Mouse (Mus musculus) T-helper 17 cell (primary cell): ENCODE measurements around the gene Trim39.

Source experiments
- in situ Hi-C, 2 experiments: fragments of 300-600 bp; cut with MboI, MseI; formaldehyde crosslinking; loops; 1 replicate in 1 of 2; 2 replicates in 1 of 2; pipeline ENCODE4 v1.15.1; 2025; ENCODE audit warnings: high pct_unique_total_duplicates in 2 of 2

The Trim39 gene

GRCm38 (mm10) chr17:36271586-36272256 is at the start of gene Trim39:
Gene Trim39 (minus strand): TSS chr17:36272247.
- in situ Hi-C loops: loop anchor here in 1 of 2 experiments (5.0 to 25.0 kb wide), 2 partner anchors 681 to 1684 kb away; partner anchors contain the start of genes Ager, Gpsm3, Pbx2 and Ppp1r11

DNA sequence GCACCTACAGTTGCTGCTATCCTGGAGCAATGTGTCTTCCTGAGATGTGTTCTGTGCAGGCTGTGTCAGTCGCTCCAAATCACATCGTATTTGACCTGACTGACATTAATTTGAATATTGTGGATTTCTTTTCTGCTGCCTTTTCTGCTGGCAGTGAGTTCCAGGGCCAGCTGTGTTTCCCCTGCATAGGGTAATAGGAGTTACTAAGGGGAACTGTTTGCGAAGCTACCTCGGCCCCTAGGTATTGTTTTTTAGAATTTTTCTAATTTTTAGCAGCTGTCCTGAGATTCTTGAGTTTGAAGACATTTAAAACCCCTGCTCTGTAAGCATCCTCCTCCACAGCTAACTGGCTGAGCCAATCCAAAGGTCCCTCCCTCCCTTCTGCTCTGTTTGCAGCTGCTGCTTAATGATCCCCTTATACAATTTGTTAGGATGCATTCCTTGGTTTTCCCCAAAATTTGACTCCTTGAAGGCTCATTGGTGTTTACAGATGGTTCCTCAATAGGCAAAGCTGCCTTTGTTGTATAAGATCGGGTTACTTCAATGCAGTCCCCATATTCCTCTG is 43.7 kb upstream of the Trim39 start:
- in situ Hi-C loops: loop anchor here in 1 of 2 experiments (10.0 kb wide), 1 partner anchor 99 kb away; no protein-coding TSS in a partner anchor

- in situ Hi-C loops: loop anchor here in 1 of 2 experiments (10.0 kb wide), 1 partner anchor 100 kb away; no protein-coding TSS in a partner anchor
Observed at GRCm38 (mm10) chr17:36315041-36315688, 43.1 kb upstream of the Trim39 start.

GRCm38 (mm10) chr17:36314511-36314910 is 42.5 kb upstream of the Trim39 start:
- in situ Hi-C loops: loop anchor here (5.0 to 10.0 kb wide), 2 partner anchors 100 to 103 kb away; no protein-coding TSS in a partner anchor

DNA sequence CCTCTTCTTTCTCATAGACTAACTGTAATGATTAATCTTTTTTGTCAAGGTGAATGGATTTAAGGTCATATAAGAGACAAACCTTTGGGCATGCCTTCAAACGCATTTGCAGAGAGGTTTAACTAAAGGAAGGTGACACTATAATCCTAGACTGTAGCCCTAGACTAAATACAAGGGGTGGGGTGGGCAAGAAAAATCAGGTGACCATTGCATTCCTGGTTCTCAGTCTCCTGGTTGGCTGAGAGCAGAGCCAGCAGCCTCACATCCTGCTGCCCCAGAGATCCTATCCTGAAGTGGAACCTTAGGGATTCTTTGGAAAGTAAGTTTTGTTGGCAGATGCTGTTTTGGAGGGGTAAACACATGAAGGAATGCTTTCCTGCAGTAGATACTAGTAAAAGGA is 37.2 kb upstream of the Trim39 start:
- in situ Hi-C loops: loop anchor here (5.0 kb wide), 2 partner anchors 48 to 418 kb away; no protein-coding TSS in a partner anchor

DNA sequence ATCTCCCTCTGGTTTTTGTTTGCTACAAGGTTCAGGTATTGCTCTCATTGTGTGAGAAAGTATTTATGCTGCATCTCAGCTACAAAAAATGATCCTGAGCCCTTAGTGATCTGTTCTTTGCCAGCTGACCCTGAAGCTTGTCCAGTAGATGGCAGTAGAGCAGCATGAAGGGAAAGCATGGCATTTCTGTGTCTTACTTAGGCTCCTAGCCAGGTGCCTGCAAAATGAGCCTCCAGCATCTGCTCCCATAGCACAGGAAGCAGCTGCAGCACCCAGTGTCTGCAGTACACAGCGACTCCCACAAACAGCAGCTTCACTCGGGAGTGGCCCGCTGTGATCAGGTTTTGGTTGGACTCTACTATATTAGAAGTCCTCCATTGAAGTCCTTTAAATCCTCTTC is 36.8 kb upstream of the Trim39 start:
- in situ Hi-C loops: loop anchor here (5.0 kb wide), 2 partner anchors 48 to 418 kb away; no protein-coding TSS in a partner anchor

GRCm38 (mm10) chr17:36286390-36286789 is 14.3 kb upstream of the Trim39 start, which contains the start of gene H2-M10.2:
Gene H2-M10.2 (minus strand): TSS chr17:36286490.
- in situ Hi-C loops: no loop called here

DNA sequence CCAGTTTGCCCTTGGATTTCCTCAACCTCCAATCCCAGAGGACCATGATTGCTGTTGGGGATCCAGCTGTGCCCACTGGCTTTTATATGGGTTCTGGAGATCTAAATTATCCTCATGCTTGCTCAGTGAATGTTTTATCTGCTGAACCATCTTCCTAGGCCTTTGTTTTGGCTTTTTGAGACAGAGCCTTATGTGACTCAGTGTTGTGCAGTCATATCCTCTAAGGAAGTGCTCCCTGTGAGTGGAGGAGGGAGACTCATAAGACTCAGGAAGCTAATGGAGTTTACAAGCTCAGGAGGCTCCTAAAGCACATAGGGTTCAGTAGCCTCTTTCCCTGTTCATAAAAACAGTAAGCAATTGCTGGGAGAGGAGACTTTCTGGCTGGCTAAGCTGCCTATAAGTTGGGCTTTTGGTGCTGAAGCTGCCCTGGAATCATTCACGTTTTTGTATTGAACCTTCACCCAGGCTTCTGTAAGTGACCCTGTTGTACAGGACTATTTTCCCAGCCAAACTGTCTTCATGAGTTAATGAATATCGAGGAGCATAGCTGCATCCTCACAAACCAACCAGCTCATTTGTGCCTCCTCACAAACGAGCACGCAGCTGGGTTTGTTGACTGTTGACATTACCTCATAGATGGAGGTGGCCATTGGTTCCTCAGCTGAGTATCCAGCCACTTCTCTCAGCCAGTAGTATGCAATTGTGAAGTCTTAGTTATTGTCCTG is 9.6 kb upstream of the Trim39 start:
- in situ Hi-C loops: no loop called here

DNA sequence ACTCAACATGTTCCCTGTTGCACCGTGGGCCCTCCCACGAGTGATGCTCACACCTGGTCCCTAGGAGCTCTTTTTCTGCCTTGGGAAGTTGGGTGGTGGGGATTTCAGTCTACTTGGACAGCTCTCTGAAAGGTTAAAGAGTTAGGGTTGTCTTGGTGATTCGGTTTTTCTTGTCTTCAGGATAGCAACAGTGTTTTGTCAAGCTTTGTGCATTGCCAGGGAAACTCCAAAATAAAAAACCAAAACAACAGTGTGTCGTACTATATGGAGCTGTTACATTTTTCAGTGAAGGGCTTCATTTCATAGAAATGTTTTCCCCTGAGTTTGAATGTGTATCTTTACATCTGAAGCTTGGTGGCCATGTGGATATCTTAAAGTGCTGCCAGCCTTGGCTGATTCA is 2.7 kb upstream of the Trim39 start:
- in situ Hi-C loops: loop anchor here in 1 of 2 experiments (5.0 to 25.0 kb wide), 2 partner anchors 678 to 1687 kb away; partner anchors contain the start of genes Ager, Gpsm3, Pbx2 and Ppp1r11

DNA sequence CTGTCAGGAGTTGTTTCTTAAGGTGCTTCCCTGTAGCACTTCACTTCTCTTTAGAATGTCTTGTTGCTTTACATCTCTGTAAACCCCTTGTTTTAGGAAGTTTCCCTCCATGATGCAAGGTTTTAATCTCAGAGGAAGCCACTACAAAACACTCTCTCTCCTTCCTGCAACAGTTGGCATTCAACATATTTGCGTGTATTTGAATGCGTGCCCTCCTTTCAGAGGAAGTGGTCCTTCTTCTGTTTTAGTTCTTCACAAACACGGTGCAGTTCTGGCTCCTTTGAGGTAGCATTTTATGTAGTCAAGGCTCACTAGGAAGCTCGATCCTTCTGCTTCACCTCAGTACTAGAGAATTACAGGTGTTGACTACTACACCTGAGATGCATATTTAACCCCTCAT is 1.7 kb upstream of the Trim39 start:
- in situ Hi-C loops: loop anchor here in 1 of 2 experiments (5.0 to 25.0 kb wide), 2 partner anchors 679 to 1686 kb away; partner anchors contain the start of genes Ager, Gpsm3, Pbx2 and Ppp1r11

- in situ Hi-C loops: loop anchor here in 1 of 2 experiments (5.0 to 25.0 kb wide), 2 partner anchors 679 to 1686 kb away; partner anchors contain the start of genes Ager, Gpsm3, Pbx2 and Ppp1r11
Observed at GRCm38 (mm10) chr17:36272643-36273366, 758 bp upstream of the Trim39 start.

DNA sequence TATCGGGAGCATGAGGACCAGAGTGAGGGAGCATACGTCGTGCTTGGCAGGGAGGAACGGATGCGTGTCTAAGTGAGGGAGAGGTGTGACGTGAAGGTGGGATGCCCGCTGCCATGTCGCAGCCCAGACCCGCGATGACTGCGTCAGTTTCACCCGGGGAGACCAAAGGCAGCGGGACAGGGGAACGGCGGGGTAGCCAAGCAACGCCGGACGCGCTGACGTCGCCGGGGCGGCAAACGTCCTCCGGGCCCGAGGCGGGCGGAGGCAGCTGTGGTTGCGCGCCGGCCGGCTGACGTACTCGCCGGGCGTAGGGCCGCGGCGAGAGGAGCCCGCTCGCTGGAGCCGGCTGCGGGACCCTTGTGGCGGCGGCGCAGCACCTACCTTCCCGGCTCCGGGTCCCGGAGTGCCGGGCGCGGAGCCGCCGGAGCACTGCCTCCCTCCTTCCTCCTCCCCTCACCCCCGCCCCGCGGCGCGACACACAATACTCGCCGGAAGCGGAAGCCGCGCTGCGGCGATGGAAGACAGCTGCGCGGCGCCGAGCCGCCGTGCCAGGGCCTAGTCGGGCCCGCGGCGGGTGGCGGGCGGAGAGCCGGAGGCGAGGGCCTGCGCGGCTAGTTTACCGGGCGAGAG is 976 bp downstream of the Trim39 start:
- in situ Hi-C loops: loop anchor here in 1 of 2 experiments (5.0 to 25.0 kb wide), 2 partner anchors 681 to 1684 kb away; partner anchors contain the start of genes Ager, Gpsm3, Pbx2 and Ppp1r11

DNA sequence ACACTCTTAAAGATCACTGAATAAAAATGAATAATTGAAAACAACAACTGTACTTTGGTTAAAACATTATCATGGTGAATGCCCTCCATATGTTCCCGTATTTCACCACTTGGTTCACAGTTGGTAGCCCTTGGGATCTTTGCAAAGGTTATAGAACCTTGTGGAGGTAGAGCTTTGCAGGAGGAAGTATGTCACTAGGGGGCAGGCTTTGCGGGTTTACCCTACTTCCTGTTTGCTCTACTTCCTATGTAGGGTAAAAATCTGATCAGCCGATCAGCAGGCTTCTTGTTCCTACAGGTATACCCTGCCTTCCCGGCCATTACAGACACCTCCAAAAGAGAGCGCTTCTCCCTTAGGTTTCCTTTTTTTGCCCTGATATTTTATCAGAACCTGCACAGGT is 6.2 kb downstream of the Trim39 start:
- in situ Hi-C loops: loop anchor here in 1 of 2 experiments (10.0 to 25.0 kb wide), 2 partner anchors 61 to 1679 kb away; partner anchors contain the start of genes Ager, Gpsm3 and Pbx2

DNA sequence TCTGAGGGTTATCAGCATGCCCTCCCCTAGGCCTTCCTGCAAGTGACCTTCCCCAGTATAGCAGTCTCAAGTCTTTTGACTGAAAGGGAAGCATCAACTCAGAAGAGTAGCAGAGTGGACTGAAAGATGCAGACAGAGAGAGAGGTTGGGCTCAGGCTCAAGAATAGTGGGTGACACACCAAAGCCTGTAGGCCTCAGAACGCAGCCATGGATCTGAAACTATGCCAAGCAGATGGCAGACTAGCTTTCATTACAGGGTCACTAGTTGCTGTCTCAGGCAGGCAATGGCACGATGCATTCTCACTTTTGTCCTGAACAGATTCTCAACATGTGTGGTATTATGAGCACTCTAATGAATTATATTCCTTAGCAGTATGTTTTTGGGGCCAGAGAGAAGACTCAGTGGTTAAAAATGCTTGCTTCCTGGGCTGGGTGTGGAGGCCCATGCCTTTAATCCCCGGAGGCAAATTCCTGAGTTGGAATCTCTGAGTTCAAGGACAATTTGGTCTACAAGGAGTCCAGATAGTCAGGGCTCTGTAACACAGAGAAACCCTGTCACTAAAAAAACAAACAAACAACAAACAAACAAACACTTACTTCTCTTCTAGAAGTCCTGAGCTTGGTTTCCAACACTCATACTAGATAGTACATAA is 7.6 kb downstream of the Trim39 start:
- in situ Hi-C loops: loop anchor here in 1 of 2 experiments (10.0 to 25.0 kb wide), 2 partner anchors 60 to 1677 kb away; partner anchors contain the start of genes Ager, Gpsm3 and Pbx2

GRCm38 (mm10) chr17:36261511-36262166 is 10.4 kb downstream of the Trim39 start:
- in situ Hi-C loops: loop anchor here in 1 of 2 experiments (10.0 to 25.0 kb wide), 2 partner anchors 57 to 1674 kb away; partner anchors contain the start of genes Ager, Gpsm3 and Pbx2

DNA sequence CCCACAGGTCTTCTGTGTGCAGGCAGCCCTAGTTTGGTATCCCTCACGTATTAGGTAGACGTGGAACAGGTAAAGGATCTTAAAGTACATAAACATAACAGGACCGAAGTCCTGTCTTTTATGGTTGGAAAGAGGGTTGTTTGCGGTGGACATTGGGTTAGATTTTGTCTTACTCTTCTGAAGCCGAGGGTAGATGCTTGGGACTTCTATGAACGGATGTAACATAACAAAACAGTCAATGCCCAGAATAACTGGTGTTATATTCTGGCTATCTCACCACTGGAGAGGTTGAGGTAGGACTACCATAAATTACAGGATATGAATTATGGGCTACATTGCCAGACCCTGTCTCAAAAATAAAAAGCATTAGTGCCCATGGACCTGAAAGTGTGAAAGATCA is 14.1 kb downstream of the Trim39 start, which contains the start of gene Rpp21:
Rpp21 (minus strand) TSS at position 101 of the 400 bp plus-strand sequence.
- in situ Hi-C loops: loop anchor here (5.0 to 25.0 kb wide), 2 partner anchors 51 to 1671 kb away; partner anchors contain the start of genes Ager (in 1 of the 2), Gpsm3 (in 1 of the 2) and Pbx2 (in 1 of the 2)

DNA sequence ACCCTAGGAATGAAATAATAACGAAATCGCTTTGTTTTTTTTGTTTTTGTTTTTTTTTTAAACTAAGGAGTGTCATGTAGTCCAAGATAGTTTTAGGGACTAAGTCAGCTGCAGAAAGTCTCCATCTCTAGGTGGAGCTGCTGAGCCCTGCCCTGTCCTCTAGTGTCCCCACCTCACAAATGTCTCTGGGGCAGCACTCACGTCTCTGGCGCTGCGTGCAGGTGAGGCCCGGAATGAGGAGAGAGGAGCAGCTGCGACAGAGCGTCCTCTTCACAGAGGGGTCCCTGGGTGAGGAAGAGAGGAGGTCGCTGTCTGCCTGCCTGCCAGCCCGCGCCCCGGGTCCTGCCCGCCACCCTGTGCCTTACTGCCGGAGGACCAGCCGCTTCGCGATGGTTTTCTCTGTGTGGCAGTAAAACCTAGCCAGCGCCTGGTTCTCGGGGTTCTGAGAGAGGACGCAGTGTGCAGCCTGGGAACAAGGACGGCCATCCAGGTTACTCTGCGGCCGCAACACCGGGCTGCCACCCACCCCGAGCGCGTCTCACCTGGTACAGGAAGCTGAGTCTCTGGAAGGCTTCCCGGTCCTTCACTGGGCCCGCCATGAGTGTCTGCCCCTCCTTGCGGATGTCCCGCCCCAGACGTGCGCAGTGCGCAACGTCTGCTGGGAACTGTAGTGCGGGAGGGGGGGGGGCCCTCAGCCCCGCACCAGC is 14.7 kb downstream of the Trim39 start:
- in situ Hi-C loops: loop anchor here (5.0 to 25.0 kb wide), 2 partner anchors 50 to 1670 kb away; partner anchors contain the start of genes Ager (in 1 of the 2), Gpsm3 (in 1 of the 2) and Pbx2 (in 1 of the 2)
